Mouse (Mus musculus) neural tube, embryonic 13.5 days (tissue): Measurements from ENCODE around the gene Fosb. TPM values are rescaled to one million over a fixed set of nuclear protein-coding genes. Genes with fewer than 3 reads are reported as not detected.

ENCODE experiments used
- ATAC-seq: fragments of 200-750 bp; cut with Nextera tagmentation; 2 replicates; pipeline ENCODE4 v1.8.0; 2017; ENCODE audit warnings: low read depth, mild to moderate bottlenecking, moderate TSS enrichment, moderate library complexity
- H3K27ac ChIP-seq: fragments of 300-500 bp; sonication (generic); replicated peaks from 2 replicates; pipeline ENCODE4 v1.5.1; 2015; ENCODE audit warnings: moderate library complexity, mild to moderate bottlenecking, inconsistent platforms
- H3K27me3 ChIP-seq: fragments of 300-500 bp; sonication (generic); 2 replicates; pipeline ENCODE4 v1.6.1; 2015; ENCODE audit warnings: mild to moderate bottlenecking, inconsistent platforms
- H3K36me3 ChIP-seq: fragments of 300-500 bp; sonication (generic); 2 replicates; pipeline ENCODE4 v1.6.1; 2015; ENCODE audit warnings: mild to moderate bottlenecking, inconsistent platforms
- H3K4me1 ChIP-seq: fragments of 300-500 bp; sonication (generic); replicated peaks from 2 replicates; pipeline ENCODE4 v1.6.1; 2015; ENCODE audit warnings: inconsistent platforms
- H3K4me2 ChIP-seq: fragments of 300-500 bp; sonication (generic); 2 replicates; pipeline ENCODE4 v1.6.1; 2015; ENCODE audit warnings: inconsistent platforms, mild to moderate bottlenecking, moderate library complexity
- H3K4me3 ChIP-seq: fragments of 300-500 bp; sonication (generic); 2 replicates; pipeline ENCODE4 v1.5.1; 2015; ENCODE audit warnings: mild to moderate bottlenecking, inconsistent platforms
- H3K9ac ChIP-seq: fragments of 300-500 bp; sonication (generic); 2 replicates; pipeline ENCODE4 v1.6.1; 2015; ENCODE audit warnings: moderate library complexity, mild to moderate bottlenecking, inconsistent platforms
- H3K9me3 ChIP-seq: fragments of 300-500 bp; sonication (generic); 2 replicates; pipeline ENCODE4 v1.6.1; 2016; ENCODE audit warnings: inconsistent platforms
- WGBS: fragments of 180-500 bp; shearing (Covaris S2); methylation state at CpG from one replicate; pipeline ENCODE4 v1.1.7; 2015; 5-methylcytosine and 5-hydroxymethylcytosine counted together
- polyA plus RNA-seq: library from polyadenylated mRNA; unstranded; fragments of >200 nt; fragmentation: Nextera tagmentation; extraction: Ambion mirVana; gene quantifications from 2 replicates; pipeline ENCODE4 v1.2.1, GENCODE M21; 2015

Fosb gene
- polyA plus RNA-seq, result 0.06 and 0.19 TPM in 2 replicates

DNA sequence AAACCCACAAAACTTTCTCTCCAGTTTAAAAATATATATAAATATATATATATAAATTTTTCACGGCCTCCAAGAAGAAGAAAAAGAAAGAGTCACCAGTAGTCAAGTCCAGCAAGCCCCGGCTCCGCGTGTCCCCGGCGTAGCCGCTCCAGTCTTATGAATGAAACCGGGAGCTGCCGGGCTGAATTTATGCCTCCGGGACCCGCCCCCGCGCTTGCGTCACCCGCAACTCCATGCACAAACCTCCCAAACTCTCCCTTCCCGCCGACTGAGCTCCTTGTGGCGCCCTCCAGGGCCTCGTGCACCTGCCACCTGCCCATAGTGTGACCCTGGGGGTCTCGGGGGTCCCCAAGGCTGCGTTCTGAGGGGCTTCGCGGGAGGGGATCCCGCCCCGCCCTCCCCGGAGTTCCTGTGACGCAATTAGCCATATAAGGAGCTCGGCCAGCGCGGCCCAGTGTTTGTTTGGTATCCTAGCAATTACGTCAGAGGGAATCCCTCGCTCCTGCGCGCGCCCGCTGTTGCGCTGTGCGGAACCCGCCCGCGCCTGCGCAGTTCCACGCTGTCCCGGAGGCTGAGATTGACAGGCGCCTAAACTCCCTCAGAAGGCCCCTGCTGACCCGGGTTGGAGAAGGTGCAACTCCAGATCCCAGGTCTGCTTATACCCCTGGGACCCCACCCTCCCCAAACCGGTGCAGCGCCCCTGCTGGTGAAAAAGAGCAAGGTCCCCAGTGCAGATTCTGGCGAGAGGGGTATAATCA lies at the start of gene Fosb:
TSS of gene Fosb (minus strand) at position 168 of the 758 bp plus-strand sequence.
- H3K4me3 ChIP-seq, result peak within 1 kb of the TSS; percentile 61
- no peaks in the 10 kb centered on the region for H3K9me3 ChIP-seq
- H3K4me1 ChIP-seq, result peaks cover 29% of the 10 kb centered on the region
- H3K27me3 ChIP-seq, result peaks cover 57% of the 10 kb centered on the region
- peak within 1 kb of the TSS; percentile 75 for H3K9ac ChIP-seq
- H3K27ac ChIP-seq, result no peak within 1 kb of the TSS
- ATAC-seq, result peak; percentile 77
- under 1% methylated on average over 48 of the region's 49 CpGs for WGBS
- no peaks in the 10 kb centered on the region for H3K36me3 ChIP-seq
- peak within 1 kb of the TSS; percentile 96 for H3K4me2 ChIP-seq

DNA sequence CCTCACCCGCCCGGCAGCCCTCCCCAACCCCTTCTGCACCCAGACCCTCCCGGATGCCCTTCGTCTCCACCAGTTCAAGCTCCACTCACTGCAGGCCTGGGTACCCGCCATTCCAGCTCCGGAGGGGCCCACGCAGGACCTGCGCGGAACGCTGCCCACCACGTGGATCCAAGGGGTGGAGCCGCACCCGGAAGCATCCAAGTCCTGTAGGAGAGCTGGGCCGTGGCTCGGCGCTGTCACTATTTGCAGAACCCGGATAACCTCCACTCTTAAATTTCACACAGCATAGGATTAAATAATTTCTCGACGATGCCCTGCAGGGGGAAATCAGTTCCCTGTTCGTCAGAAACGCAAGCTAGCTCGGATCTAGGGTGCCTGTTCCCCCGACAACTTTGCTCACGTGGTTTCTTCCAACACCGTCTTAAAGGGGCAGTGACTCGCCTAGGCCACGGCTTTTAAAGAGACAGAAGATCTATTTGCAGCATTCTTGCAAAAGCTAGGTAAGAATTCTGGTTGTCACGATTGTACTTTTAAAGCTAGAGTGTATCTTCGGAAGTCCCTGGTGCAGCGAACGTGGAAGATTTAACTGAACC lies 49.5 kb upstream of the Fosb start, which contains the start of the genes Cd3eap and Ppp1r13l:
TSS of gene Cd3eap (minus strand) at position 185 of the 593 bp plus-strand sequence.
TSS of gene Ppp1r13l (plus strand) at position 451 of the 593 bp plus-strand sequence.
- peak within 1 kb of the TSS; percentile 83 for H3K9ac ChIP-seq
- H3K9me3 ChIP-seq, result no peaks in the 10 kb centered on the region
- H3K27me3 ChIP-seq, result peaks cover 11% of the 10 kb centered on the region; the same call in 1 of the 2 replicates
- peak; percentile 77 for ATAC-seq
- H3K27ac ChIP-seq, result 0 out of 2 replicates have a peak within 1 kb of the TSS, but pooled peaks have one; percentile 11
- H3K4me3 ChIP-seq, result peak within 1 kb of the TSS; percentile 72
- under 1% methylated on average over 31 of the region's 31 CpGs for WGBS
- H3K36me3 ChIP-seq, result peaks cover 32% of the 10 kb centered on the region
- peaks cover 41% of the 10 kb centered on the region for H3K4me1 ChIP-seq
- H3K4me2 ChIP-seq, result peak within 1 kb of the TSS; percentile 95

DNA sequence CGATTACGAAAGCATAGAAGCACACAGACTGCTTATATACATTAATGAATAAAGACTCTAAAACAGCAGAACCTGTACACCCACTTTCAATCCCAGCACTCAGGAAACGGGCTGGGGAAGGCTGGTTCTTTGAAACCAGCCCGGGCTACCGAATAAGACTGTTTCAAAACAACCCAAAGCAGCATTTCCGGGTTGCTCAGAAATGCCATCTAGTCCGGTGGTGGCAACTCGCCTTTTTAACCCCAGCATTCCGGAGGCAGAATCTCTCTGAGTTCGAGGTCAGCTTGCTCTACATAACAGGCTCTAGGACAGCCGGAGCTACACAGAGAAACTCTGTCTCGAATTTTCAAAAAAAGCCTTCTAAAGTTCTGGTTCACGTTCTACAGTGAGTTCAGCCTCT lies 48.8 kb upstream of the Fosb start:
- 21% methylated on average over 13 of the region's 13 CpGs for WGBS
- Histone ChIP-seq H3K27ac (no peak overlapping the region), H3K4me1 (peaks cover 37% of the 10 kb centered on the region)

DNA sequence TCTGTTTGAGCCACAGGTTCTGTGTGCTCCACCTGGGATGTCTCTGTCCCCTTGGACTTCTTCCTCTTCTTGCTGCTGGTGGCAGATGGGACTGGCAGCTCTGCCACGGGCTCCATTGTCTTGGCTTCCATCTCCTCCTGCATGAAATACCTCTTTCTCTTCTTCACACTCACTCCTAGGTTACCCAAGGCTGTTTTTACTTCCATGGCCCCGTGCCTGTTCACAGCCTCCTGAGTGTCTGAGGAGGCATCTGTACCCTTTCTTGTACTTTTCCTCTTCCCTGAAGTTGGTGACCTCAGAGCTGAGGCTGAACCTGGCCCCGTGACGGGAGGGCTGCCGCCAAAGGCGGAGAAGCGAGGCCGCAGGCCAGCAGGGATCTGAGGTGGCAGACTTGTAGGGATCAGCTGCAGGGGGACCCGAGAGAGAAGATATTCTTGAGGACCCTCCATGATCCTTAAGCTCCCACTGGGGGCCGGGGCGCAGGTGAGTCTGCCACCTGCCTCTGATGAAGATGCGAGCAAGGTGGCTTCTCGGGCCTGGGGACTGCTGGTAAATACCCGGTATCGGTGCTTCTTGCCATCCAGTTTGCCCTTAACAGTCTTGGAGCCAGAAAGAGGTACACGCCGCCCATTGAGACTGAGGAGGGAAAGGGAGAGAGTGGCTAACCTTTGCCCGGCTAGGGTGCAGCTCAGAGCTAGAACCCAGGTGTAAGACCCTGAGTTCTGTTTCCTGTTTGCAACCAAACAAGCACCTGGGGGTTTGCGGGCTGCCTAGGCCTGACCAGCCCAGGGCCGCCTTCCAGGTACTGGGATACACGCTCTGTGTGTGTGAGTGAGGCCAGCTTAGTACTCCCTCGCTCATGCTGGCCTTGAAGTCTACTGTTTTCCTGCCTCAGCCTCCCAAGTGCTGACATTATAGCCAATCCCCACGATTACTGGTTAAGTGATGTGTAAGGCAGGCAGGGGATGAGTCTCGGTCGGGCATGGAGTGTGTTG lies 47.8 kb upstream of the Fosb start:
- Histone ChIP-seq H3K9ac (peak overlapping the region; percentile 83; the same call in 1 of the 2 replicates), H3K9me3 (no peaks in the 10 kb centered on the region), H3K4me1 (peaks cover 37% of the 10 kb centered on the region), H3K4me3 (no peak overlapping the region; the same call in 1 of the 2 replicates), H3K27ac (no peak overlapping the region), H3K36me3 (peaks cover 48% of the 10 kb centered on the region), H3K4me2 (peak overlapping the region; percentile 95), H3K27me3 (peaks cover 11% of the 10 kb centered on the region; the same call in 1 of the 2 replicates)
- no peak for ATAC-seq
- WGBS, result 92% methylated on average over 25 of the region's 25 CpGs

More for the DNA sequence above, 48.8 kb upstream of the Fosb start:
- H3K9me3 ChIP-seq, result no peaks in the 10 kb centered on the region
- peak overlapping the region; percentile 95 for H3K4me2 ChIP-seq
- peaks cover 39% of the 10 kb centered on the region for H3K36me3 ChIP-seq
- peaks cover 11% of the 10 kb centered on the region; the same call in 1 of the 2 replicates for H3K27me3 ChIP-seq
- ATAC-seq, result no peak
- H3K4me3 ChIP-seq, result peak overlapping the region; percentile 72
- peak overlapping the region; percentile 83 for H3K9ac ChIP-seq

DNA sequence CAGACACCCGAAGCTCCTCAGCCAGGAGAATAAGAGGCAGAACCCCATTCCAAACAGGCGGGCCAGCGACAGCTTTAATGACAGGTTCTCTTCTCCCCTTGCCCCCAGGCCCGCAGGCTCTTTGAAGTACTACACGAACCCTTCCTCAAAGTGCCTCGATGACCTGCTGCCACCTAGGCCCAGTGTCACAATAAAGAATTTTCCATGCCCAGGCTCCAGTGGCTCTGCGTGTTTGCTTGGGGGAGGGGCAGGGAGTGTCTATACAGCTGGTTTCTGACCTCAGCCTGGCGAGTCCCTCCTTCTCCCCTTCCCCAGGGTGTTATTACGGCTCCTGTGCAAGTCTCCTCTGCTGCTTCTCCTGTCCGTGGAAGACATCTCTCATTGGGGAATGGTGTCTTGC lies 46.5 kb upstream of the Fosb start:
- Histone ChIP-seq H3K27ac (no peak overlapping the region), H3K4me3 (no peak overlapping the region), H3K4me2 (no peak overlapping the region), H3K4me1 (peaks cover 27% of the 10 kb centered on the region), H3K27me3 (no peaks in the 10 kb centered on the region), H3K36me3 (peaks cover 61% of the 10 kb centered on the region), H3K9ac (no peak overlapping the region), H3K9me3 (no peaks in the 10 kb centered on the region)
- ATAC-seq, result no peak
- WGBS, result 71% methylated on average over 10 of the region's 10 CpGs

DNA sequence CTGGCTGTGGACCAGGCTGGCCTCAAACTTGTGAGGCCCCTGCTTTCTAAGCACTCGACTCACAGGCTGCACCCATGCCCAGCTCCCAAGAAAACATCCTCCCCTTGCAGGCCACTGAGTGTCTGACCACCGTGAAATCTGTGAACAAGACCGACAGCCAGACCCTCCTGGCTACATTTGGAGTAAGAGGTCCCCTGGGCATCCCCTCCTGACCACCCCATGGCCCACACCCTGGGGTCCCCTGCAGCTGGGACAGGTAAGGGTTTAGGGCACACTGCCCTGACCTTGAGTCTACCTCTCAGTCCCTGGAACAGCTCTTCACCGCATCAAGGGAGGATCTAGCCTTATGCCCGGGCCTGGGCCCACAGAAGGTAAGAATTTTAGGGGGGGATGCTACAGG lies 45.1 kb upstream of the Fosb start:
- no peak for ATAC-seq
- no peak overlapping the region for H3K4me2 ChIP-seq
- WGBS, result 90% methylated on average over 5 of the region's 5 CpGs
- no peaks in the 10 kb centered on the region for H3K9me3 ChIP-seq
- H3K9ac ChIP-seq, result no peak overlapping the region
- H3K4me1 ChIP-seq, result peaks cover 14% of the 10 kb centered on the region
- H3K27me3 ChIP-seq, result no peaks in the 10 kb centered on the region
- no peak overlapping the region for H3K4me3 ChIP-seq
- H3K36me3 ChIP-seq, result peaks cover 72% of the 10 kb centered on the region
- H3K27ac ChIP-seq, result no peak overlapping the region

DNA sequence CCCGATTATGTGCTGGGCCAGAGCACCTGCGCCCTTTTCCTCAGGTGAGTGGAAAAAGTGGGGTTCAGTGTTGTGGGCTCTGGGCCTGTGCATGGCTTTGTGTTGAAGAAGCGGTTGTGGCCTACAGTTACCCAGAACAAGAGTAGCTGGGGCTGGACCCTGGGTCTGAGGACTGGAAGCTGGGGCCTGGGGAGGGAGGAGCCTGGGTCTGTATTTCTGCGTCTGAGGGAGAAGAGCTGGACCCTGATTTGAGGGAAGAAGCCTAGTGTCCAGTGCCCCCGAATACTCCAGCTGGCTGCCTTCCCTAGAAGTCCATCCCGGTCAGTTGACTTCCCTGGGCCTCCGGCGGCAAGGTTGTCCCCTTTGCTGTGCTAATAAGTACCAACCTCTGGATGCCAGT lies 40.4 kb upstream of the Fosb start:
- ATAC-seq, result no peak
- WGBS, result 93% methylated on average over 8 of the region's 8 CpGs
- H3K27ac ChIP-seq, result no peak overlapping the region

DNA sequence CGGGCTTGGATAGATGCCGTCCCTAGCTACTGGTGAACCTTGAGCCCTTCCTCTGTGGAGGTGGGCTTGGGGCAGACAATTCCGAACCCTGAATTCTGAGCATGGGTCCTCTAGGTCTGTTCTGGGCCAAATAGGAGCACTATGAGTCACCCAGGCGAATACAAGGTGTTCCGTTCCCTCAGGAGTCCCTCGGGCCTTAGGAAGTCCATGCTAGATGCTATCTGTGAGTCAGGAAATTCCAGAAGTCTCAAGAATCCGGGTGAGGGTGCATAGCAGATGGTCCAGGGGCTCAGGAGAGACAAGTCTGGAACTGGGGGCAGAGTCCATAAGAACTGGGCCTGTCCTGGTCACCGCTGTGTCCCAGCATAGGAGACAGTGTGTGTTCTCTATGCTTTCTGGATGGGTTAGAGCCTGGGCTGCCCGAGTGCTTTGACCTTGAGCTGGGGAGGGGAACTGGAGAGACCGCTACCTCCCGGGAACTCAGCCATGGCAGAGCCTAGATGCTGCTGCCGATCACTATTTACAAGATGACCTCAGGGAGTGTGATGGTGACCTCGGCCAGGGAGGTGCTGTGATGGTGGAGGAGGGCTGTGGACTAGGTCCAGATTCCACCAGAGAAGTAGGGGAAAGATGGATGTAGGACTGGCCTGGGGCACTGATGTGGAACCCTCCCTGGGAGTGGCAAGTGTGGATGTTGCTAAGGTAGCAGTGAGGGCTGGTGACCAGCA lies 39.5 kb upstream of the Fosb start:
- Histone ChIP-seq H3K4me1 (peaks cover 15% of the 10 kb centered on the region), H3K27me3 (no peaks in the 10 kb centered on the region), H3K36me3 (peaks cover 60% of the 10 kb centered on the region), H3K27ac (no peak overlapping the region), H3K9ac (no peak overlapping the region), H3K9me3 (no peaks in the 10 kb centered on the region), H3K4me3 (no peak overlapping the region), H3K4me2 (no peak overlapping the region)
- WGBS, result 92% methylated on average over 13 of the region's 13 CpGs
- ATAC-seq, result no peak

More for the DNA sequence above, 40.4 kb upstream of the Fosb start:
- H3K4me2 ChIP-seq, result no peak overlapping the region
- H3K9me3 ChIP-seq, result no peaks in the 10 kb centered on the region
- no peak overlapping the region for H3K9ac ChIP-seq
- H3K36me3 ChIP-seq, result peaks cover 69% of the 10 kb centered on the region
- no peak overlapping the region for H3K4me3 ChIP-seq
- H3K4me1 ChIP-seq, result peaks cover 11% of the 10 kb centered on the region
- H3K27me3 ChIP-seq, result no peaks in the 10 kb centered on the region

DNA sequence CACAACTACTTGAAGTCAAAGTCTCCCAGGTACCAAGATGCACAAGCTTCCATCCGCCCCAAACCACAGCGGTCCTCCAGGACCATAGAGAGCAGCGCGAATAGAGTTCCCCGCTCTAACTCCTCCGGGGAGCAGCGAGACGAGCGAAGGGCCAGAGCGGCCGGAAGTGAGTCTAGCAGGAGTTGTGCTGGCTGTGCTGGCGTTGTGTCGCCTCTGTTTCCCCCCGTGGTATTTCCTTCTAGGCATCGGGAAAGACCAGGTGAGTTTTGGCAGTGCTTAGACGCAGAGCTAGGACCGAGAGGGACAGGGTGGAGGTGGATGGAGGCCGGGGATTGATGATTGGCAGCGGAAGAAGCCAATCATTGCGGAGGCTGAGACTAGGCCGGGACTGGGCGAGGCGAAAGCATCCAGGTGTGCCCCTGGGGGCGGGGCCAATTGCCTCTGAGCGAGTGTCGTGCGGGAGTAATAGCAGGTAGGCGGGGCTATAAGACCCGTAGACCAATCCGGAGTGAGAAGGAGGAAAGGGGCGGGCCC lies 35.2 kb upstream of the Fosb start:
- Histone ChIP-seq H3K9ac (peak overlapping the region; percentile 76), H3K4me3 (peak overlapping the region; percentile 57), H3K27ac (peak overlapping the region; percentile 86), H3K4me1 (peaks cover 37% of the 10 kb centered on the region), H3K36me3 (peaks cover 21% of the 10 kb centered on the region), H3K9me3 (no peaks in the 10 kb centered on the region), H3K4me2 (peak overlapping the region; percentile 88), H3K27me3 (peaks cover 20% of the 10 kb centered on the region)
- under 1% methylated on average over 31 of the region's 31 CpGs for WGBS
- ATAC-seq, result peak; percentile 95

DNA sequence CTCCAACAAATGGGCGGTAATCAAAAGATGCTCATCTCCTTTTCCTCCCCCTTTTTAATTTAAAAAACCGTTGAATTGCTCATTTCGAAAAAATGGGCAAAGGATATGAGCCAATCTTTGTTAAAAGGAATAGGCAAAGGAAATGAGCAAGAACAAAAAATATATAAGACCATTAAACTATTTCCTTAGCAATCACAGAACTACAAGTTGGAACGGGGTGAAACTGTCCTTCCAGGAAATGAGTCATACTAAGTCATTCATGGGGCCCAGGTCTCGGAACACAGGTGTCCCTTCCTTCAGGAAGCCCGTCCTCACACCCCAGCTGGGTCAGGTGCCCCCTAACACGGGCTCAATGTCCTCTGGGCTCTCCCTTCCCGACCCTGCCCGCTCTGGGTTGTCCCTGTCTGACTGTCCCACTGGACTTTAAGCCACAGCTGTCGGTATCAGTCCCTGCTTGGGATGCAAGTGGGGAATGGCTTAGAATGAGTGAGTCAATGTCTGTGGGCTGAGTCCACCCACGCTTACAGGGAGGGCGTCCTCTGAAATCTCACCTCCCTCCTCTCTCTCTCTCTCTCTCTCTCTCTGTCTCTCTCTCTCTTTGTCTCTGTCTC lies 34.5 kb upstream of the Fosb start, which contains the start of gene Ercc1:
TSS of gene Ercc1 (plus strand) at position 542 of the 611 bp plus-strand sequence.
- H3K4me3 ChIP-seq, result peak within 1 kb of the TSS; percentile 57
- peak within 1 kb of the TSS; percentile 76 for H3K9ac ChIP-seq
- H3K36me3 ChIP-seq, result peaks cover 14% of the 10 kb centered on the region
- peak within 1 kb of the TSS; percentile 88 for H3K4me2 ChIP-seq
- H3K9me3 ChIP-seq, result no peaks in the 10 kb centered on the region
- WGBS, result 24% methylated on average over 12 of the region's 12 CpGs
- H3K27ac ChIP-seq, result peak within 1 kb of the TSS; percentile 86
- peak; percentile 30 for ATAC-seq
- peaks cover 37% of the 10 kb centered on the region for H3K4me1 ChIP-seq
- H3K27me3 ChIP-seq, result peaks cover 22% of the 10 kb centered on the region
